Mouse (Mus musculus): Measurements from ENCODE around the gene Fam160a2.

DNA sequence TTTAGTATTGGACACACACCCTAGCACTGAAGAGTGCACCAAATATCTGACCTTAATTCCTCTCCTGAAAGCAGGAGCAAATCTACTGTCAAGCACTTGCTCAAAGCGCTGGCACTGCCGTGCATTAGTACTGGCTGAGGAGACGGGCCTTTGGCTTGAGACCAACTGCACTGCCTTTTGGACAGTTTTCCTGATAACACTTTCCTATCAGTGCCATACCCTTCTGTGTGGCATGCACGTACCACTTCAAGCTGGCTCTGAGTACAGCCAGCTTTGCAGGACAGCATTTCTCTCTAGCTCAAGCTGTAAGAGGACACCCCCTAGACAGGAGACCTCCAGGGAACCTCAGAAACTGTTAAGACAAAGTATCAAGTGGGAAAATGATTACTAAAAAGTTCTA is 26.3 kb downstream of the Fam160a2 start:
- TF ChIP-seq CTCF (IDR thresholded peaks at IDR 0.05; ENCODE audit: insufficient read depth, low read depth, low read length) (no peak), POLR2A (IDR thresholded peaks at IDR 0.05; ENCODE audit: insufficient read depth, low read depth, low read length) (no peak)

Data from olfactory bulb, adult 2 months (tissue).